ENCODE assay signal across 35 mouse cellular contexts in genomic region chrX:162568439-162568838, GRCm38 (mm10).
"Had no signal": no experiment of that assay in that cellular context is flagged by ENCODE, and none has a peak within 500 bp of the region (broad histone marks: within the 10 kb centered on the region; RNA-seq: fewer than 3 reads in every experiment).

No protein-coding gene starts in this region.

- H3K4me1 ChIP-seq: heart, embryonic 10.5 days; heart, embryonic 12.5 days; heart, embryonic 13.5 days; heart, embryonic 15.5 days; hindbrain, embryonic 10.5 days; hindbrain, embryonic 12.5 days; hindbrain, embryonic 13.5 days; hindbrain, embryonic 15.5 days; intestine, embryonic 15.5 days; kidney, embryonic 15.5 days had no signal

- H3K4me2 ChIP-seq: heart, embryonic 11.5 days; heart, embryonic 12.5 days; heart, embryonic 13.5 days; heart, embryonic 15.5 days; hindbrain, embryonic 12.5 days; hindbrain, embryonic 13.5 days; hindbrain, embryonic 14.5 days; hindbrain, embryonic 15.5 days; intestine, embryonic 15.5 days; kidney, embryonic 15.5 days had no signal

- H3K9me3 ChIP-seq: heart, embryonic 10.5 days; heart, embryonic 12.5 days; heart, embryonic 13.5 days; heart, embryonic 15.5 days; hindbrain, embryonic 10.5 days; hindbrain, embryonic 12.5 days; hindbrain, embryonic 13.5 days; hindbrain, embryonic 15.5 days; intestine, embryonic 15.5 days; kidney, embryonic 15.5 days had no signal

- ATAC-seq: hindbrain, embryonic 16.5 days; hindbrain, postnatal 0 days; inflammation-experienced regulatory T-cells, adult 6 months; intestine, embryonic 15.5 days; intestine, embryonic 16.5 days; intestine, postnatal 0 days had no signal

- H3K27ac ChIP-seq: heart, embryonic 10.5 days; heart, embryonic 13.5 days; heart, embryonic 15.5 days; hindbrain, embryonic 10.5 days; hindbrain, embryonic 12.5 days; hindbrain, embryonic 13.5 days; hindbrain, embryonic 14.5 days; hindbrain, embryonic 15.5 days; hindbrain, postnatal 0 days; intestine, embryonic 15.5 days; kidney, embryonic 15.5 days; kidney, postnatal 0 days; layer of hippocampus, adult 2 months had no signal

- H3K4me3 ChIP-seq: heart, embryonic 10.5 days; heart, embryonic 12.5 days; heart, embryonic 13.5 days; heart, embryonic 15.5 days; hindbrain, embryonic 10.5 days; hindbrain, embryonic 12.5 days; hindbrain, embryonic 13.5 days; hindbrain, embryonic 15.5 days; intestine, embryonic 15.5 days; kidney, embryonic 15.5 days; layer of hippocampus, adult 2 months had no signal

- DNase-seq: heart, postnatal 10 days; heart, postnatal 14 days; heart, postnatal 36 days; heart, postnatal 4 days; kidney, adult 11 months; kidney, adult 18-20 months; kidney, adult 2 months; kidney, adult 8-10 months; kidney, adult 9 months; kidney, postnatal 10 days; kidney, postnatal 14 days; kidney, postnatal 25 days; kidney, postnatal 36 days; kidney, postnatal 4 days; layer of hippocampus, adult 9-11 months; layer of hippocampus, postnatal 36 days had no signal

- H3K9ac ChIP-seq: heart, embryonic 12.5 days; heart, embryonic 13.5 days; heart, embryonic 15.5 days; hindbrain, embryonic 12.5 days; hindbrain, embryonic 13.5 days; hindbrain, embryonic 14.5 days; hindbrain, embryonic 15.5 days; intestine, embryonic 15.5 days; kidney, embryonic 15.5 days had no signal

- H3K27me3 ChIP-seq: heart, embryonic 12.5 days; heart, embryonic 13.5 days; heart, embryonic 15.5 days; hindbrain, embryonic 13.5 days; hindbrain, embryonic 15.5 days; intestine, embryonic 15.5 days had no signal

- H3K36me3 ChIP-seq: heart, embryonic 10.5 days; heart, embryonic 12.5 days; heart, embryonic 13.5 days; heart, embryonic 15.5 days; hindbrain, embryonic 10.5 days; hindbrain, embryonic 12.5 days; hindbrain, embryonic 13.5 days; hindbrain, embryonic 15.5 days; intestine, embryonic 15.5 days; kidney, embryonic 15.5 days had no signal
